Mouse (Mus musculus) urinary bladder, postnatal 4 days (tissue): ENCODE data around the gene Gsg1l2.

Source experiments
- DNase-seq, 2 experiments: peaks; one replicate each; pipeline ENCODE4 v3.0.0; 2021 to 2022; ENCODE audit warnings: low spot score in 2 of 2

Gene Gsg1l2

GRCm38 (mm10) chr11:67819604-67820003 is 45.2 kb downstream of the Gsg1l2 start:
- DNase-seq, result no peak

GRCm38 (mm10) chr11:67820221-67820620 is 45.8 kb downstream of the Gsg1l2 start:
- DNase-seq, result peak in 1 of 2 experiments; percentile 23

GRCm38 (mm10) chr11:67821560-67821959 is 47.2 kb downstream of the Gsg1l2 start:
- no peak for DNase-seq

GRCm38 (mm10) chr11:67828360-67829059 is 54.1 kb downstream of the Gsg1l2 start:
- DNase-seq, result no peak

GRCm38 (mm10) chr11:67829530-67829929 is 55.1 kb downstream of the Gsg1l2 start:
- no peak for DNase-seq

GRCm38 (mm10) chr11:67831820-67832219 is 57.4 kb downstream of the Gsg1l2 start:
- DNase-seq, result no peak

- DNase-seq, result no peak
Measured at GRCm38 (mm10) chr11:67835408-67836078, 61.1 kb downstream of the Gsg1l2 start.
